In the genomic region with DNA sequence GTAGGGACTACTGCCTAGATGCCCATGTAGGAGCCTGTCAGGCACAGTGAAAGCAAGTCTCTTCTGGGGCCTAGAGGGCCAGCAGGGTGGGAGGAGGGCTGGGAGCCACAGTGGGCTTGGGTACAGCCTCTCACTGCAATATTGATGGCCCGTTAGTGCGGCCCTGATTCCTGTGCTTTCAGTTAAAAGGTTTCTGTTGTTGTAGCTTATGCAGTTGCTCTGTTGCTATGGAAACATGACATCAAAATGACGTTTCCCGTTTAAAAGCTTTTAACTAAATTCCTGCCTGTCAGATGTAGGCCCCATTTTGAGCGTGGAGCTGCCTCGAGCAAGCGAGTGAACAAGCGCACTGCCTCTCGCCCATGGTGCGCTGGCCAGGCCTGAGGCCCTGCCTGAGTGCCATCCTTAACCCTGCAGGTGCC, we compare ENCODE assay signal across 11 mouse cellular contexts. TPM values are rescaled to one million over a fixed set of nuclear protein-coding genes. Genes with fewer than 3 reads are reported as not detected.
DNase-seq lines count a peak whose midpoint lies in the region; ATAC-seq and TF ChIP-seq lines count a peak whose summit lies in the region.
"Had no signal": no experiment of that assay in that cellular context is flagged by ENCODE, and none has a peak within 500 bp of the region (broad histone marks: within the 10 kb centered on the region; RNA-seq: fewer than 3 reads in every experiment).

No protein-coding gene starts in this region.

- no peak overlapping the region for H3K4me3 ChIP-seq in forebrain, embryonic 10.5 days
- H3K4me3 ChIP-seq in forebrain, embryonic 11.5 days (ENCODE audit: low read depth, low read length), result no peak overlapping the region
- H3K4me3 ChIP-seq in liver, embryonic 15.5 days (replicated peaks), result no peak overlapping the region
- no peak overlapping the region for H3K4me3 ChIP-seq in liver, postnatal 0 days (ENCODE audit: low read depth, low read length)
- H3K4me3 ChIP-seq in hindbrain, embryonic 13.5 days, result no peak overlapping the region
- no peak overlapping the region for H3K4me3 ChIP-seq in neural tube, embryonic 15.5 days (replicated peaks)
- H3K4me3 ChIP-seq: erythroblast, embryonic 14.5 days had no signal

- H3K27me3 ChIP-seq in forebrain, embryonic 10.5 days (ENCODE audit: poor library complexity, severe bottlenecking), result no peaks in the 10 kb centered on the region
- no peaks in the 10 kb centered on the region for H3K27me3 ChIP-seq in forebrain, embryonic 11.5 days (ENCODE audit: control insufficient read depth, insufficient read depth, low read length)
- no peaks in the 10 kb centered on the region for H3K27me3 ChIP-seq in liver, embryonic 15.5 days
- H3K27me3 ChIP-seq in liver, postnatal 0 days (ENCODE audit: insufficient read depth, low read length), result no peaks in the 10 kb centered on the region
- no peaks in the 10 kb centered on the region for H3K27me3 ChIP-seq in hindbrain, embryonic 13.5 days
- no peaks in the 10 kb centered on the region for H3K27me3 ChIP-seq in neural tube, embryonic 15.5 days (replicated peaks)

- no peak for TF ChIP-seq CTCF in liver, postnatal 0 days (IDR thresholded peaks at IDR 0.05; ENCODE audit: low read depth)

- H3K27ac ChIP-seq in forebrain, embryonic 10.5 days, result peak overlapping the region; percentile 78
- no peak overlapping the region for H3K27ac ChIP-seq in forebrain, embryonic 11.5 days (ENCODE audit: low read depth, low read length)
- peak overlapping the region; percentile 51 for H3K27ac ChIP-seq in liver, embryonic 15.5 days (replicated peaks)
- no peak overlapping the region for H3K27ac ChIP-seq in liver, postnatal 0 days (ENCODE audit: low read depth)
- H3K27ac ChIP-seq in hindbrain, embryonic 13.5 days, result peak overlapping the region; percentile 56
- H3K27ac ChIP-seq in neural tube, embryonic 15.5 days (replicated peaks), result peak overlapping the region; percentile 10; the same call in 1 of the 2 replicates

- H3K4me2 ChIP-seq in forebrain, embryonic 11.5 days (ENCODE audit: low read depth, low read length, severe bottlenecking), result no peak overlapping the region
- no peak overlapping the region for H3K4me2 ChIP-seq in liver, embryonic 15.5 days
- no peak overlapping the region for H3K4me2 ChIP-seq in liver, postnatal 0 days (ENCODE audit: low read depth, low read length)
- H3K4me2 ChIP-seq in hindbrain, embryonic 13.5 days, result no peak overlapping the region
- H3K4me2 ChIP-seq in neural tube, embryonic 15.5 days, result no peak overlapping the region

- peaks cover 9% of the 10 kb centered on the region; the same call in 1 of the 2 replicates for H3K36me3 ChIP-seq in forebrain, embryonic 10.5 days (replicated peaks)
- no peaks in the 10 kb centered on the region for H3K36me3 ChIP-seq in forebrain, embryonic 11.5 days (ENCODE audit: control insufficient read depth, insufficient read depth, low read length)
- 0 out of 2 replicates have a peak, but pooled peaks cover 3% of the 10 kb centered on the region for H3K36me3 ChIP-seq in liver, embryonic 15.5 days (replicated peaks)
- H3K36me3 ChIP-seq in liver, postnatal 0 days (replicated peaks; ENCODE audit: insufficient read depth, low read length), result 0 out of 2 replicates have a peak, but pooled peaks cover 2% of the 10 kb centered on the region
- peaks cover 17% of the 10 kb centered on the region for H3K36me3 ChIP-seq in hindbrain, embryonic 13.5 days
- peaks cover 4% of the 10 kb centered on the region; the same call in 1 of the 2 replicates for H3K36me3 ChIP-seq in neural tube, embryonic 15.5 days

- peaks cover 18% of the 10 kb centered on the region for H3K4me1 ChIP-seq in forebrain, embryonic 10.5 days
- 0 out of 2 replicates have a peak, but pooled peaks cover 4% of the 10 kb centered on the region for H3K4me1 ChIP-seq in forebrain, embryonic 11.5 days (replicated peaks; ENCODE audit: control insufficient read depth, insufficient read depth, low read length)
- peaks cover 56% of the 10 kb centered on the region for H3K4me1 ChIP-seq in liver, embryonic 15.5 days (replicated peaks)
- H3K4me1 ChIP-seq in liver, postnatal 0 days (ENCODE audit: insufficient read depth), result peaks cover 6% of the 10 kb centered on the region; the same call in 1 of the 2 replicates
- peaks cover 18% of the 10 kb centered on the region for H3K4me1 ChIP-seq in hindbrain, embryonic 13.5 days (replicated peaks)
- peaks cover 15% of the 10 kb centered on the region for H3K4me1 ChIP-seq in neural tube, embryonic 15.5 days

- no peak overlapping the region for H3K9ac ChIP-seq in forebrain, embryonic 11.5 days (ENCODE audit: low read length)
- no peak overlapping the region for H3K9ac ChIP-seq in liver, embryonic 15.5 days
- no peak overlapping the region for H3K9ac ChIP-seq in liver, postnatal 0 days (replicated peaks)
- H3K9ac ChIP-seq in hindbrain, embryonic 13.5 days, result peak overlapping the region; percentile 43
- 0 out of 2 replicates have a peak overlapping the region, but pooled peaks have one; percentile 1 for H3K9ac ChIP-seq in neural tube, embryonic 15.5 days (replicated peaks)

- H3K9me3 ChIP-seq in forebrain, embryonic 10.5 days, result no peaks in the 10 kb centered on the region
- no peaks in the 10 kb centered on the region for H3K9me3 ChIP-seq in forebrain, embryonic 11.5 days (ENCODE audit: control insufficient read depth, low read length)
- no peaks in the 10 kb centered on the region for H3K9me3 ChIP-seq in liver, embryonic 15.5 days (replicated peaks)
- H3K9me3 ChIP-seq in liver, postnatal 0 days (ENCODE audit: low read length), result no peaks in the 10 kb centered on the region
- H3K9me3 ChIP-seq in hindbrain, embryonic 13.5 days, result no peaks in the 10 kb centered on the region
- H3K9me3 ChIP-seq in neural tube, embryonic 15.5 days (replicated peaks), result no peaks in the 10 kb centered on the region

- DNase-seq in forebrain, embryonic 10.5 days (ENCODE audit: extremely low spot score, low spot score), result no peak
- no peak for DNase-seq in forebrain, embryonic 11.5 days (ENCODE audit: low spot score)
- DNase-seq in liver, postnatal 0 days, result no peak
- no peak for DNase-seq in adrenal gland, postnatal 25 days
- no peak for DNase-seq in kidney, postnatal 36 days
- DNase-seq: heart, adult 18-20 months; kidney, adult 11 months had no signal

- TF ChIP-seq EP300 in liver, postnatal 0 days (IDR thresholded peaks at IDR 0.05; ENCODE audit: low read depth), result no peak

- no peak for ATAC-seq in forebrain, embryonic 11.5 days (replicated peaks; ENCODE audit: low FRiP score)
- no peak for ATAC-seq in liver, embryonic 15.5 days (ENCODE audit: insufficient read depth)
- no peak for ATAC-seq in liver, postnatal 0 days
- ATAC-seq in hindbrain, embryonic 13.5 days (ENCODE audit: low FRiP score), result peak; percentile 38
- peak; percentile 32; the same call in 1 of the 2 replicates for ATAC-seq in neural tube, embryonic 15.5 days (ENCODE audit: low FRiP score)

- 79% methylated on average over 10 of the region's 10 CpGs for WGBS in forebrain, embryonic 10.5 days
- 67% methylated on average over 10 of the region's 10 CpGs for WGBS in forebrain, embryonic 11.5 days
- 84% methylated on average over 10 of the region's 10 CpGs for WGBS in liver, embryonic 15.5 days (ENCODE audit: insufficient replicate concordance)
- WGBS in liver, postnatal 0 days (ENCODE audit: insufficient replicate concordance), result 84% methylated on average over 10 of the region's 10 CpGs
- WGBS in hindbrain, embryonic 13.5 days, result 40% methylated on average over 10 of the region's 10 CpGs
- WGBS in neural tube, embryonic 15.5 days, result 41% methylated on average over 10 of the region's 10 CpGs

RNA-seq across cellular contexts. Expression of gene Msantd1, which starts 9.4 kb away (rescaled TPM):
- 0.55 and 1.2 TPM in 2 replicates for polyA plus RNA-seq in forebrain, embryonic 10.5 days (2016; fragmentation: Nextera tagmentation; extraction: Ambion mirVana)
- 2.5 and 2.8 TPM in 2 replicates for polyA plus RNA-seq in forebrain, embryonic 11.5 days (2014; fragmentation: Nextera tagmentation; extraction: Ambion mirVana)
- 0.10 and 0.30 TPM in 2 replicates for polyA plus RNA-seq in liver, embryonic 15.5 days (2015; fragmentation: Nextera tagmentation; extraction: Ambion mirVana)
- polyA plus RNA-seq in liver, postnatal 0 days (2015; fragmentation: Nextera tagmentation; extraction: Ambion mirVana), result 0.05 and 0.22 TPM in 2 replicates
- polyA plus RNA-seq in hindbrain, embryonic 13.5 days (2015; fragmentation: Nextera tagmentation; extraction: Ambion mirVana), result 2.5 and 2.6 TPM in 2 replicates
- polyA plus RNA-seq in neural tube, embryonic 15.5 days (2015; fragmentation: Nextera tagmentation; extraction: Ambion mirVana), result 2.9 and 3.7 TPM in 2 replicates
- total RNA-seq in adrenal gland, postnatal 25 days (2021), result 1.2 and 1.8 TPM in 2 replicates

RNA-seq across cellular contexts. Expression of gene Rgs12, which starts 32.0 kb away (rescaled TPM):
- polyA plus RNA-seq in forebrain, embryonic 10.5 days (2016; fragmentation: Nextera tagmentation; extraction: Ambion mirVana), result 57.6 and 59.8 TPM in 2 replicates
- polyA plus RNA-seq in forebrain, embryonic 11.5 days (2014; fragmentation: Nextera tagmentation; extraction: Ambion mirVana), result 54.4 and 55.9 TPM in 2 replicates
- 17.0 and 20.1 TPM in 2 replicates for polyA plus RNA-seq in liver, embryonic 15.5 days (2015; fragmentation: Nextera tagmentation; extraction: Ambion mirVana)
- polyA plus RNA-seq in liver, postnatal 0 days (2015; fragmentation: Nextera tagmentation; extraction: Ambion mirVana), result 6.9 and 7.3 TPM in 2 replicates
- 54.9 and 59.1 TPM in 2 replicates for polyA plus RNA-seq in hindbrain, embryonic 13.5 days (2015; fragmentation: Nextera tagmentation; extraction: Ambion mirVana)
- polyA plus RNA-seq in neural tube, embryonic 15.5 days (2015; fragmentation: Nextera tagmentation; extraction: Ambion mirVana), result 32.9 and 33.9 TPM in 2 replicates
- 33.3 and 42.1 TPM in 2 replicates for total RNA-seq in adrenal gland, postnatal 25 days (2021)

Comparison
In these comparisons a context has a peak if more than half of its experiments do, and no peak if none do; other contexts are left out.
1. H3K27ac ChIP-seq: peak in forebrain, embryonic 10.5 days (single experiment), liver, embryonic 15.5 days (single experiment), hindbrain, embryonic 13.5 days (single experiment) and neural tube, embryonic 15.5 days (single experiment); none in forebrain, embryonic 11.5 days (single experiment) and liver, postnatal 0 days (single experiment).
2. ATAC-seq: peak in hindbrain, embryonic 13.5 days (single experiment) and neural tube, embryonic 15.5 days (single experiment); none in forebrain, embryonic 11.5 days (single experiment), liver, embryonic 15.5 days (single experiment) and liver, postnatal 0 days (single experiment).
3. H3K9ac ChIP-seq: peak in hindbrain, embryonic 13.5 days (single experiment) and neural tube, embryonic 15.5 days (single experiment); none in forebrain, embryonic 11.5 days (single experiment), liver, embryonic 15.5 days (single experiment) and liver, postnatal 0 days (single experiment).